Mouse (Mus musculus) bone marrow macrophage, adult 2 months (primary cell): ENCODE measurements around the gene Ogdhl.

Experiments
- CTCF ChIP-seq: IDR thresholded peaks from 2 replicates; pipeline ENCODE4 v1.5.1; 2012; ENCODE audit warnings: low read depth, mild to moderate bottlenecking, low read length, moderate library complexity
- POLR2A ChIP-seq: IDR thresholded peaks from 2 replicates; pipeline ENCODE4 v1.6.1; 2012; ENCODE audit warnings: mild to moderate bottlenecking, low read depth, low read length, borderline replicate concordance

- no peak for TF ChIP-seq CTCF
- no peak for TF ChIP-seq POLR2A
Measured at GRCm38 (mm10) chr14:32381066-32381465, 59.2 kb downstream of the Ogdhl start.
